Mouse (Mus musculus): Measurements from ENCODE around the gene Trp53tg5. TPM values are rescaled to one million over a fixed set of nuclear protein-coding genes. Genes with fewer than 3 reads are reported as not detected.

Gene Trp53tg5
- not detected in 2 replicates for polyA plus RNA-seq (2012; rRNA removed)

GRCm38 (mm10) chr2:164473624-164474023, at the start of gene Trp53tg5:
Gene Trp53tg5 (minus strand): TSS chr2:164473724.

GRCm38 (mm10) chr2:164496847-164497690, 23.5 kb upstream of the Trp53tg5 start, which contains the start of gene Pigt:
Gene Pigt (plus strand): TSS chr2:164497520.

DNA sequence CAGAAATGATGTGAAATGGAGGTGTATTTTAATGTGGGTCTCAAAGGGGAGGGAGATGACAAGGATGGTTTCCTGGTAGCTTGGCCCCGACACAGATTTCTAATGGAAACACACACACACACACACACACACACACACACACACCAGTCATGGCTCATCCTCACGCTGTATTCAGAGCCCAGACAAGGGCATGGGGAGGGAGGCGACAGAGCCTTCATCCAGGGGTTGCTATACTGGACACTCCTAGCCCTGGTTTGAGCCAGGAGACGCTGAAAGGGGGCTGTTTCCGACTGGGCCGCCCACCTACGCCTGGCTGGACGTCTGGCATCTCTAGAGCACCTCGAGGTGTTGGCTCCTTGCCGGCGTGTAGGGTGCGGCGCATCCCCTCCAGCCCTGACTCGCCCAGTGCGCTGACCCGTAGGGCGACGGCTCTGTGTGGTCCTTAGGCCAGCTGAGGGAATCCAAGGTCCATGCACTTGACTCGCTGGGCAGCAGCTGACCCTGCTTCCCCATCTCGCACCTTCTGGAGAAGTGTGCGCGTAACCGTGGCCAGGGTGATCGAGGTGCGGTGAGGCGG, 12.2 kb upstream of the Trp53tg5 start, which contains the start of gene Dbndd2:
Dbndd2 (plus strand) TSS at position 426 of the 577 bp plus-strand sequence.

GRCm38 (mm10) chr2:164460745-164461551, 12.6 kb downstream of the Trp53tg5 start, which contains the start of gene Gm20458:
Gene Gm20458 (plus strand): TSS chr2:164460967.

DNA sequence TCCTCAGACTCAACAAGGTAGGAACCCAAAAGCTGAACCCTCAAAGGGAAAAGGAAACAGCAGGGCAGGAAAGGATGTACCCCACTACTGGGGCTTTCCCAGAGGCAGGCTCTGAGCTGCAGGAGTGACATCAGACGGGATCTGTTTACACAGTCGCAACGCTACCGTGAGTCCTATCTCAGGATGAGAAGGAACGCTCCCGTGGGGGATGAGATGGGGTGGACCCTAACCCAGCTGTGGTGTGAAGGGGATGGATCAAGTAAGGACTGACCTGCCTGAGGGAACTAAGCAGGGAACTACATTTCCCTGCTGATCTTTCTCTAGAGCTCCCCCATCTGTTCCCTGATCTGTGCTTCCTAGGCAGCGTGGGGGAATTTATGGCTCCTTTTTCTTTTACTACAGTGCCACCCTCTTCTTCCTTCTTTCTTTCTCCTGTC, 16.6 kb downstream of the Trp53tg5 start, which contains the start of gene Sys1:
Sys1 (plus strand) TSS at position 101 of the 437 bp plus-strand sequence.

GRCm38 (mm10) chr2:164443460-164444000, 30.0 kb downstream of the Trp53tg5 start, which contains the start of gene Sdc4:
Gene Sdc4 (minus strand): TSS chr2:164443887.

Other genes starting within 250 kb of the Trp53tg5 start
- gene Svs2, start 235.3 kb downstream of the Trp53tg5 start, polyA plus RNA-seq (2012; rRNA removed) = not detected in 2 replicates
- not detected in 2 replicates for gene Svs3b, start 217.1 kb downstream of the Trp53tg5 start, polyA plus RNA-seq (2012; rRNA removed)
- gene Svs4, start 195.3 kb downstream of the Trp53tg5 start, polyA plus RNA-seq (2012; rRNA removed) = not detected in 2 replicates
- not detected in 2 replicates for gene Svs3a, start 184.5 kb downstream of the Trp53tg5 start, polyA plus RNA-seq (2012; rRNA removed)
- not detected in 2 replicates for gene Svs6, start 157.0 kb downstream of the Trp53tg5 start, polyA plus RNA-seq (2012; rRNA removed)
- gene Svs5, start 141.0 kb downstream of the Trp53tg5 start, polyA plus RNA-seq (2012; rRNA removed) = not detected in 2 replicates
- gene Slpi, start 84.6 kb downstream of the Trp53tg5 start, polyA plus RNA-seq (2012; rRNA removed) = 0.68 and 1.5 TPM in 2 replicates
- 0.07 and 0.17 TPM in 2 replicates for gene Rbpjl, start 70.6 kb downstream of the Trp53tg5 start, polyA plus RNA-seq (2012; rRNA removed)
- gene Matn4, start 68.6 kb downstream of the Trp53tg5 start, polyA plus RNA-seq (2012; rRNA removed) = 2.9 and 14.2 TPM in 2 replicates
- 7.6 and 10.2 TPM in 2 replicates for gene Sdc4, start 29.8 kb downstream of the Trp53tg5 start, polyA plus RNA-seq (2012; rRNA removed)
- gene Sys1, start 16.8 kb downstream of the Trp53tg5 start, polyA plus RNA-seq (2012; rRNA removed) = 38.9 and 39.1 TPM in 2 replicates
- 6.1 and 9.4 TPM in 2 replicates for gene Gm20458, start 12.8 kb downstream of the Trp53tg5 start, polyA plus RNA-seq (2012; rRNA removed)
- gene Dbndd2, start 12.4 kb upstream of the Trp53tg5 start, polyA plus RNA-seq (2012; rRNA removed) = 3.9 and 4.5 TPM in 2 replicates
- 46.1 and 59.7 TPM in 2 replicates for gene Pigt, start 23.8 kb upstream of the Trp53tg5 start, polyA plus RNA-seq (2012; rRNA removed)
- 20.7 and 21.6 TPM in 2 replicates for gene Wfdc2, start 88.7 kb upstream of the Trp53tg5 start, polyA plus RNA-seq (2012; rRNA removed)
- gene Spint3, start 99.7 kb upstream of the Trp53tg5 start, polyA plus RNA-seq (2012; rRNA removed) = not detected in 2 replicates
- 0.06 TPM in 1 of 2 replicates, not detected in the other for gene Wfdc6a, start 111.7 kb upstream of the Trp53tg5 start, polyA plus RNA-seq (2012; rRNA removed)
- gene Eppin, start 119.9 kb upstream of the Trp53tg5 start, polyA plus RNA-seq (2012; rRNA removed) = 0.09 TPM in 1 of 2 replicates, not detected in the other
- not detected in 2 replicates for gene Wfdc6b, start 139.8 kb upstream of the Trp53tg5 start, polyA plus RNA-seq (2012; rRNA removed)
- gene Wfdc8, start 139.9 kb upstream of the Trp53tg5 start, polyA plus RNA-seq (2012; rRNA removed) = not detected in 2 replicates
- not detected in 2 replicates for gene Wfdc16, start 165.1 kb upstream of the Trp53tg5 start, polyA plus RNA-seq (2012; rRNA removed)
- gene Wfdc10, start 182.3 kb upstream of the Trp53tg5 start, polyA plus RNA-seq (2012; rRNA removed) = 0.30 and 0.42 TPM in 2 replicates
- gene Wfdc9, start 182.9 kb upstream of the Trp53tg5 start, polyA plus RNA-seq (2012; rRNA removed) = not detected in 2 replicates
- not detected in 2 replicates for gene Wfdc11, start 200.4 kb upstream of the Trp53tg5 start, polyA plus RNA-seq (2012; rRNA removed)
- 0.06 and 0.20 TPM in 2 replicates for gene Wfdc13, start 211.4 kb upstream of the Trp53tg5 start, polyA plus RNA-seq (2012; rRNA removed)
- gene Spint4, start 224.8 kb upstream of the Trp53tg5 start, polyA plus RNA-seq (2012; rRNA removed) = not detected in 2 replicates
- not detected in 2 replicates for gene Spint5, start 241.6 kb upstream of the Trp53tg5 start, polyA plus RNA-seq (2012; rRNA removed)

All from central nervous system, embryonic 11.5 days (tissue).